Mouse (Mus musculus) heart, adult 8-10 months (tissue): ENCODE results near the gene Rap2b. TPM values are rescaled to one million over a fixed set of nuclear protein-coding genes. Genes with fewer than 3 reads are reported as not detected.
A peak's percentile ranks its signal among the peaks of the same experiment; 100 is the strongest.

ENCODE experiments used
- DNase-seq: peaks from one replicate; pipeline ENCODE4 v3.0.0; 2022; ENCODE audit warnings: low spot score
- total RNA-seq, 4 experiments: library from RNA; stranded (reverse); gene quantifications; 2 replicates each; pipeline ENCODE4 v1.2.4; 2022

Rap2b gene
- total RNA-seq, 4 experiments from 2014 or later = 2.0 to 2.8 (median 2.3) TPM

DNA sequence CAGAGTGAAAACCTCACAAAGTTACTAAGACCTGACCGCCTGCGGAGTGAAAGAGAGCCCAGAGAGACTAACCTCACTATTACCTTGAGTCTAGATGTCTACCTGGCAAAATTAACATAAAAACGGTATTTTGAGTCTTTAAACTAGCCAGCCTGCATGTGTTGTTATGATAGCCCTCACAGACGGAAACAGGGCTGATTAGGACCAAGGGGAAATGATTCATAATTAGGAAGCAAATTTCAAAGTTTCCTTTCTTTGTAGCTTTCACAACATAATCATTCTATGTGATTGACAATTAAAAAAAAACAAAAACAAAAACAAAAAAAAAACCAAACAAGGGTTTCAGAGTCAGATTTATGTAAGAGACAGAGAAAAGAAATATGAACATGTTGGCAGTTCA lies 24.9 kb downstream of the Rap2b start:
- DNase-seq = no peak

DNA sequence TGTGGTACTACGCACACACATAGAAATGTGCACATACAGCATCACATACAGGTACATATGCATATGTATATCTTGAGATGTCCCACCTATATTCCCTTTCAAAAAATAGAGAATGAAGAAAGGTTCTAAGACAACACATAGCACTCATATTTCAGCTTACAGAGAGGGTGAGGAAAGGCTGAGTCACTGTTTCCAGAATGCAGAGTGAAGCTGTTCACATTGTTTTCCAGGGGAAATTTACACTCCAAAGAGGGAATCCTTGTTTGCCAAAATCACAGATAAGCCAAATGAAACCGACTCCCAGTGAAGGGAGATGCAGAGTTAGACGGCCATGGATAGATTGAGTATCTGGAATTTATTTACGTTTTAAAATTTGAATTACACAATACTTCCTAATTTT lies 30.1 kb downstream of the Rap2b start:
- DNase-seq = no peak

DNA sequence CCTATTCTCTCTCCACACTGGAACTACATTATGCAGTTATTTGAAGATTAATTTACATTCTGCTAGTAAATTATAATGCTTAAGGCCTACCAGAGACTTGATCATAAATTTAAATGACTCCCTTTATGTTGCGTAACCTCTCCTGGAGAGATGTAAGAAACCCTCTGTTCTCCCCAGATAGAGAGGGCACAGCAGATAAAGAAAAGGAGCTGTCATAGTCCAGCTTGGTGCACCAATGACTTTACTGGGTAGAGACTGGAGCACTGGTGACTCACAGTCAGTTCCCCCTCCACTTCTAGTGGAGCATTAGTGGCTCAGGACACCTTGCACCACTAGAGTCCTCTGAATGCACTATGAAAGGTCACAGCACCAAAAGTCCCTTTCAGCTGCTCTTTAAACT lies 31.4 kb downstream of the Rap2b start:
- no peak for DNase-seq

DNA sequence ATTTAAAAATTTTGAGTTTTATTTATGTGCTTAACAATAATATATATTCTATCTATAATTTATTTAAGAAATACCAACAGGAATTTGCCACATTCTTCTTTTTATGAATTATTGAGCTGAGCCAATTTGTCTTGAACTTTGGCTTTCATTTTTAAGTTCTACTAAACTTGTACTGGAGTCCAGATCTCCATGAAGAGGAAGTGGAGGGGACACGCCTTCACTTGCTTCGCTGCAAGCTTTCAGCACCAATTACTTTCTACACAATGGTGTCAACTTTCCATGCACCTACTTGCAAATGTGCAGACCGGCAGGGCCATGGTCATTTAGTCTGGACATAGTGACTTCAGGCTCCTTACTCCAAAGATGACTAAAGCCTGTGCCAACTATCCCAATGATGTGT lies 32.1 kb downstream of the Rap2b start:
- no peak for DNase-seq

DNA sequence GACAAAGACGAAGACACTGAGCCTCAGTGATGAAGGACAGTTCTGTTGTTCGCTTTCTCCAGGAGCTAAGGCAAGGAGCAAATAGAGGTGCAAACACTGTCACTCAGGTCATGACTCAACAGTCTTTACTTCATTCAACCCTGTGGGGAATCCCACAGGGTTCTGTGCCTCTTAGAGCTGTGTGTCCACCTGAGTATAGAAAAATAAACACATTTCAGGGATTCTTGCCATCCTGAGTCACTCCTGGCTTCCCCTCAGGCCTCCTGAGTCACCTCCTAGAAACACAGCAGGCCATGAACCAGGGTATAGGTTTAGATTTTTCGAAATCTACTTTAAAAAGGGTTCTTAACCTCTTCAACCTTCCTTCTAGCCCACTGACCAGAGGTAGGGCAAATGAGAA lies 33.9 kb downstream of the Rap2b start:
- DNase-seq = no peak

DNA sequence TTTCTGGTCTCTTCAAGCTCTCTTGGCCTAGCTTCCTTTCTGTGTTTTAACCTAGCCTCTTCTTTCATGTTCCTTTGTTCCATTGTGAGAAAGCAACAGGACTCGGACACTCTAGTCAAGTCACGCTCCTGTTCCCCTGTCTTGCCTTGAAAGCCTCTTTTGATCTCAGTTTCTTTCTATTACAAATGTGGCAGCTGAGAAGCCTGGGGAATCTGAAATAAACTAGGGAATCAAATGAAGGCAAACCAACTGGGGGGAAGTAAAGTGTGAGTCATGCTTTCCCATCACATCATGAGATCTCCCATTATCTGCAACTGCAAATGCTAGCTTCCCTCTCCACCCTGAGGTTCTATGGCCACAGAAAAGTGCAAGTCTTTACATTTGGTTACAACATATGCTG lies 35.3 kb downstream of the Rap2b start:
- DNase-seq = peak; percentile 13

DNA sequence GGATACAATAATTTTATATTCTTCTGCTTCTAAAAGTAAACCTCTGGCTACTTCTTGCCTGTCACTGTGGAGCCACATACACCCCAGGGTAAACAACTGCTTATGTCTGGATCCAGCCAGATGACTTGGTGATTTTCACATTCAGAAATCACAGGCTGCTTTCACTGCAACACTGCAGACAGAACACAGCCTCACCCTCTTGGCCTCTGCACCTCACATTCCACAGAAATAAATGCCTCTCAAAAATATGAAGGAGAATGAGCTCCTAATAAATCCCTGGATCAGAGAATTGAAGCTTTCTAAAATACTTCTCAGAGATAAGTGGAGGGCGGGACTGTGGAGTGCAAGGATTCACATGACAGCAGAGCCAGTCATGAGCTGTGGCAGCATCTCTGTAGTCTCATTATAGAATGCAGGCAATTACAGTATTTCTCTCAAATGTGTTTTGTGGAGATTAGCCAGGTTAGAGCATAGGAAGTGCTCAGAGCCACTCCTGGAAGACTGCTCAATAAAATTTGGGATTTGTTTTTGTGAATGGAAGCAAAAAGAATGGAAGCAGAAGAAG lies 39.5 kb downstream of the Rap2b start:
- no peak for DNase-seq

DNA sequence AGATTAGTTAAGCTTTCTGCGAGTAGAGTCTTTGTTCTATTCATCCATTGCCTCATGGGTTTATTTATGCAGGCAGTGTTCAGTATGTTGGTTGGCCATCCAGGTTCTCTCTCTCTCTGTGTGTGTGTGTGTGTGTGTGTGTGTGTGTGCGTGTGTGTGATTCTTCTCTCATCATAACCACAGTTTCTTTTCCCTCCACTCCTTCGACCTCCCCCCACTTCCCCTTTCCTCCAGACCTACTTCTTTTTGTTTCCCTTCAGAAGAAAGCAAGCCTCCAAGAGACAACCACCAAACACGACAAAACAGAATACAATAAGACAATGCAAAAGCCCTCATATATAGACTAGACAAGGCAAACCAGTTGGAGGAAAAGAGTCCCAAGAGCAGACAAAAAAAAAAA lies 45.5 kb downstream of the Rap2b start:
- DNase-seq = no peak

DNA sequence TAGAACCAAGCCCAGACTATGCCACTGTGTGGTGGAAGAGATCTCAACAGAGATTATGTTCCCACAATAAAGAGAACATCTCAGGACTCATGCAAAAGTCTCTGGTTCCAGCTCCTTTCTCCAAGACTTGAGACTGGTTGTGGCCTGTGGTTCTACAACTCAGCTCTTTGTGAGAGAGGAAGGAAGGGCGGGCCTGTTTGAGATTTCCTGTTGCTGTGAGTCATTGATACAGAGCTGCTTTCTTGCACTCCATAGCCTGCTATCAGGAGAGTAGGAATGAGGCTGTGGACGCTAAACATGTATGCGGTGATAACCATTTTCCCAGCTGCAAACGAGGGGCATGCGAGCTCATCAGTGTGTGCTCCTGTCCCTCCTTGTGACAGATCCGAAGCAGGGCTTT lies 48.2 kb downstream of the Rap2b start:
- DNase-seq = peak; percentile 59

DNA sequence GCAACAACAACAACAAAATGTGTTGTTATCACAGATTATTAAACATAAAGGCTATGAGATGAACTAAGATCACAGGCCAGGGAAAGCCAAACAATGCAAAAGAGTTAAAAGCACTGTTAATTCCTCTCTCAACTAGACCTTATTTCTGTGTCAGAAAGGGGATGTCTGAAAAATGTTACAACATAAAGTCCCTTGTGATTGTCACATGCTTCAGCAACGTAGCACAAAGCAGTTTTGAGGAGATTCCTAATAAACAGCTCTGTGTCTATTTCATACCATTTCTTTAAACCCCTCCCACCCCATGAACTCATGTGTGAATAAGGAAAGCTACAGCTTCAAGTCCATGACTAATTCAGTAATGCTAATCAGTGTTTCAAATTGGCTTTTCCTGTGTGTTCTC lies 54.4 kb downstream of the Rap2b start:
- DNase-seq = peak; percentile 14

Other genes with a start within 250 kb of the Rap2b start
- under 1 TPM in 2 of 4 experiments, not detected in 2; 0.06 to 0.09 TPM for gene B430305J03Rik, start 4.3 kb downstream of the Rap2b start, total RNA-seq